Mouse (Mus musculus) limb, embryonic 12.5 days (tissue): Measurements from ENCODE around the gene Cavin2. TPM values are rescaled to one million over a fixed set of nuclear protein-coding genes. Genes with fewer than 3 reads are reported as not detected.

Source experiments
- ATAC-seq: fragments of 200-750 bp; cut with Nextera tagmentation; 2 replicates; pipeline ENCODE4 v1.8.0; 2017; ENCODE audit warnings: low read depth, moderate TSS enrichment; ENCODE audit not compliant: insufficient number of reproducible peaks, insufficient read depth, low FRiP score, low TSS enrichment
- H3K27ac ChIP-seq: fragments of 300-500 bp; sonication (generic); 2 replicates; pipeline ENCODE4 v1.5.1; 2016; ENCODE audit warnings: mild to moderate bottlenecking, moderate library complexity
- H3K27me3 ChIP-seq: fragments of 300-500 bp; sonication (generic); 2 replicates; pipeline ENCODE4 v1.6.1; 2016; ENCODE audit warnings: mild to moderate bottlenecking, moderate library complexity
- H3K36me3 ChIP-seq: fragments of 300-500 bp; sonication (generic); 2 replicates; pipeline ENCODE4 v1.6.1; 2016; ENCODE audit warnings: mild to moderate bottlenecking, moderate library complexity
- H3K4me1 ChIP-seq: fragments of 300-500 bp; sonication (generic); replicated peaks from 2 replicates; pipeline ENCODE4 v1.6.1; 2016
- H3K4me2 ChIP-seq: fragments of 300-500 bp; sonication (generic); 2 replicates; pipeline ENCODE4 v1.6.1; 2016; ENCODE audit warnings: mild to moderate bottlenecking, moderate library complexity
- H3K4me3 ChIP-seq: fragments of 300-500 bp; sonication (generic); replicated peaks from 2 replicates; pipeline ENCODE4 v1.5.1; 2016; ENCODE audit warnings: mild to moderate bottlenecking
- H3K9ac ChIP-seq: fragments of 300-500 bp; sonication (generic); replicated peaks from 2 replicates; pipeline ENCODE4 v1.6.1; 2016; ENCODE audit warnings: mild to moderate bottlenecking, moderate library complexity
- H3K9me3 ChIP-seq: fragments of 300-500 bp; sonication (generic); 2 replicates; pipeline ENCODE4 v1.6.1; 2016; ENCODE audit warnings: mild to moderate bottlenecking, moderate library complexity
- WGBS: fragments of 180-500 bp; shearing (Covaris S2); methylation state at CpG from one replicate; pipeline ENCODE4 v1.1.7; 2016; 5-methylcytosine and 5-hydroxymethylcytosine counted together
- polyA plus RNA-seq: library from polyadenylated mRNA; unstranded; fragments of >200 nt; fragmentation: Nextera tagmentation; extraction: Ambion mirVana; gene quantifications from 2 replicates; pipeline ENCODE4 v1.2.1, GENCODE M21; 2016

Gene Cavin2
- polyA plus RNA-seq, 1 experiment from 2014 or later: 6.3 TPM

- H3K9me3 ChIP-seq: no peaks in the 10 kb centered on the region
- H3K4me2 ChIP-seq: no peak overlapping the region
- H3K36me3 ChIP-seq: no peaks in the 10 kb centered on the region
- H3K27me3 ChIP-seq: no peaks in the 10 kb centered on the region
- H3K27ac ChIP-seq: no peak overlapping the region
- H3K9ac ChIP-seq: no peak overlapping the region
- H3K4me1 ChIP-seq: peaks cover 10% of the 10 kb centered on the region
- 73% methylated on average over 1 of the region's 1 CpGs for WGBS
- ATAC-seq: no peak
- H3K4me3 ChIP-seq: no peak overlapping the region
These were observed 39.6 kb downstream of the Cavin2 start for GRCm38 (mm10) chr1:51328541-51328940.

- WGBS: 27% methylated on average over 6 of the region's 6 CpGs
- Histone ChIP-seq H3K9me3 (no peaks in the 10 kb centered on the region), H3K4me3 (no peak overlapping the region), H3K4me1 (peaks cover 11% of the 10 kb centered on the region; the same call in 1 of the 2 replicates), H3K9ac (no peak overlapping the region), H3K27me3 (no peaks in the 10 kb centered on the region), H3K27ac (no peak overlapping the region), H3K4me2 (peak overlapping the region; percentile 54; the same call in 1 of the 2 replicates), H3K36me3 (no peaks in the 10 kb centered on the region)
- ATAC-seq: no peak
These were observed 44.1 kb downstream of the Cavin2 start for GRCm38 (mm10) chr1:51332986-51333385.

GRCm38 (mm10) chr1:51333557-51334285 lies 44.8 kb downstream of the Cavin2 start:
- 18% methylated on average over 18 of the region's 18 CpGs for WGBS
- peaks cover 11% of the 10 kb centered on the region; the same call in 1 of the 2 replicates for H3K4me1 ChIP-seq

GRCm38 (mm10) chr1:51334289-51334688 lies 45.4 kb downstream of the Cavin2 start:
- Histone ChIP-seq H3K4me1 (peaks cover 11% of the 10 kb centered on the region; the same call in 1 of the 2 replicates), H3K27me3 (no peaks in the 10 kb centered on the region), H3K4me3 (0 out of 2 replicates have a peak overlapping the region, but pooled peaks have one; percentile 26), H3K9me3 (no peaks in the 10 kb centered on the region), H3K27ac (peak overlapping the region; percentile 46; the same call in 1 of the 2 replicates), H3K4me2 (peak overlapping the region; percentile 54), H3K9ac (no peak overlapping the region), H3K36me3 (no peaks in the 10 kb centered on the region)
- 13% methylated on average over 6 of the region's 6 CpGs for WGBS
- ATAC-seq: peak; percentile 28; the same call in 1 of the 2 replicates

More at GRCm38 (mm10) chr1:51333557-51334285, 44.8 kb downstream of the Cavin2 start:
- Histone ChIP-seq H3K27ac (no peak overlapping the region), H3K4me3 (peak overlapping the region; percentile 26), H3K9me3 (no peaks in the 10 kb centered on the region), H3K36me3 (no peaks in the 10 kb centered on the region), H3K4me2 (peak overlapping the region; percentile 54), H3K27me3 (no peaks in the 10 kb centered on the region), H3K9ac (no peak overlapping the region)
- ATAC-seq: peak; percentile 84

GRCm38 (mm10) chr1:51335081-51335480 lies 46.2 kb downstream of the Cavin2 start:
- Histone ChIP-seq H3K27me3 (no peaks in the 10 kb centered on the region), H3K36me3 (no peaks in the 10 kb centered on the region), H3K4me2 (no peak overlapping the region), H3K4me1 (peaks cover 11% of the 10 kb centered on the region; the same call in 1 of the 2 replicates), H3K9ac (no peak overlapping the region), H3K9me3 (no peaks in the 10 kb centered on the region), H3K27ac (no peak overlapping the region), H3K4me3 (no peak overlapping the region)
- no peak for ATAC-seq
- 86% methylated on average over 2 of the region's 2 CpGs for WGBS

- no peak overlapping the region for H3K4me2 ChIP-seq
- ATAC-seq: no peak
- H3K27me3 ChIP-seq: no peaks in the 10 kb centered on the region
- no peak overlapping the region for H3K9ac ChIP-seq
- 81% methylated on average over 3 of the region's 3 CpGs for WGBS
- H3K4me1 ChIP-seq: no peaks in the 10 kb centered on the region
- H3K27ac ChIP-seq: no peak overlapping the region
- no peaks in the 10 kb centered on the region for H3K36me3 ChIP-seq
- no peak overlapping the region for H3K4me3 ChIP-seq
- no peaks in the 10 kb centered on the region for H3K9me3 ChIP-seq
These were observed 55.2 kb downstream of the Cavin2 start for GRCm38 (mm10) chr1:51344160-51344559.

- no peaks in the 10 kb centered on the region for H3K4me1 ChIP-seq
- no peak for ATAC-seq
- 92% methylated on average over 3 of the region's 3 CpGs for WGBS
- H3K4me2 ChIP-seq: no peak overlapping the region
- no peaks in the 10 kb centered on the region for H3K27me3 ChIP-seq
- H3K27ac ChIP-seq: no peak overlapping the region
- no peak overlapping the region for H3K9ac ChIP-seq
- H3K9me3 ChIP-seq: no peaks in the 10 kb centered on the region
- no peak overlapping the region for H3K4me3 ChIP-seq
- no peaks in the 10 kb centered on the region for H3K36me3 ChIP-seq
These were observed 58.7 kb downstream of the Cavin2 start for GRCm38 (mm10) chr1:51347596-51347995.

GRCm38 (mm10) chr1:51348631-51349030 lies 59.7 kb downstream of the Cavin2 start:
- no peak overlapping the region for H3K9ac ChIP-seq
- no peaks in the 10 kb centered on the region for H3K27me3 ChIP-seq
- no peak overlapping the region for H3K4me3 ChIP-seq
- no peaks in the 10 kb centered on the region for H3K4me1 ChIP-seq
- H3K4me2 ChIP-seq: no peak overlapping the region
- no peaks in the 10 kb centered on the region for H3K9me3 ChIP-seq
- H3K27ac ChIP-seq: no peak overlapping the region
- 49% methylated on average over 7 of the region's 7 CpGs for WGBS
- no peak for ATAC-seq
- no peaks in the 10 kb centered on the region for H3K36me3 ChIP-seq

- WGBS: 58% methylated on average over 7 of the region's 7 CpGs
- no peak overlapping the region for H3K9ac ChIP-seq
These were observed 60.5 kb downstream of the Cavin2 start for GRCm38 (mm10) chr1:51349291-51349967.

More at GRCm38 (mm10) chr1:51349291-51349967, 60.5 kb downstream of the Cavin2 start:
- no peaks in the 10 kb centered on the region for H3K27me3 ChIP-seq
- H3K4me1 ChIP-seq: no peaks in the 10 kb centered on the region
- no peak overlapping the region for H3K4me3 ChIP-seq
- H3K36me3 ChIP-seq: no peaks in the 10 kb centered on the region
- H3K4me2 ChIP-seq: no peak overlapping the region
- no peaks in the 10 kb centered on the region for H3K9me3 ChIP-seq
- no peak for ATAC-seq
- no peak overlapping the region for H3K27ac ChIP-seq
